Mouse (Mus musculus) midbrain, postnatal 0 days (tissue): Measurements from ENCODE around the gene Svs1. TPM values are rescaled to one million over a fixed set of nuclear protein-coding genes. Genes with fewer than 3 reads are reported as not detected.

Experiments
- ATAC-seq: fragments of 200-750 bp; cut with Nextera tagmentation; 2 replicates; pipeline ENCODE4 v1.8.0; 2017; ENCODE audit warnings: moderate number of reproducible peaks, mild to moderate bottlenecking, moderate TSS enrichment, moderate library complexity; ENCODE audit not compliant: low FRiP score
- DNase-seq: peaks from one replicate; pipeline ENCODE4 v3.0.0-alpha.2; 2015; ENCODE audit warnings: low spot score
- H3K27ac ChIP-seq: fragments of 300-500 bp; sonication (generic); 2 replicates; pipeline ENCODE4 v1.5.1; 2014; ENCODE audit warnings: low read depth, mild to moderate bottlenecking, low read length, mixed read lengths
- H3K27me3 ChIP-seq: fragments of 300-500 bp; sonication (generic); 2 replicates; pipeline ENCODE4 v1.6.1; 2014; ENCODE audit warnings: low read length, control low read depth, mixed read lengths; ENCODE audit not compliant: insufficient read depth
- H3K36me3 ChIP-seq: fragments of 300-500 bp; sonication (generic); 2 replicates; pipeline ENCODE4 v1.6.1; 2014; ENCODE audit warnings: low read length, control low read depth, mixed read lengths; ENCODE audit not compliant: insufficient read depth
- H3K4me1 ChIP-seq: fragments of 300-500 bp; sonication (generic); 2 replicates; pipeline ENCODE4 v1.6.1; 2014; ENCODE audit warnings: mild to moderate bottlenecking, control low read depth, antibody characterized with exemption, low read length, mixed read lengths; ENCODE audit not compliant: insufficient read depth
- H3K4me2 ChIP-seq: fragments of 300-500 bp; sonication (generic); 2 replicates; pipeline ENCODE4 v1.6.1; 2014; ENCODE audit warnings: low read depth, mild to moderate bottlenecking, low read length, mixed read lengths; ENCODE audit not compliant: poor library complexity, severe bottlenecking
- H3K4me3 ChIP-seq: fragments of 300-500 bp; sonication (generic); 2 replicates; pipeline ENCODE4 v1.5.1; 2014; ENCODE audit warnings: low read depth, mild to moderate bottlenecking, low read length, moderate library complexity
- H3K9ac ChIP-seq: fragments of 300-500 bp; sonication (generic); replicated peaks from 2 replicates; pipeline ENCODE4 v1.6.1; 2014; ENCODE audit warnings: mild to moderate bottlenecking, low read length, moderate library complexity, mixed read lengths; ENCODE audit not compliant: poor library complexity, severe bottlenecking
- H3K9me3 ChIP-seq: fragments of 300-500 bp; sonication (generic); 2 replicates; pipeline ENCODE4 v1.6.1; 2016; ENCODE audit warnings: low read length, control low read depth
- CTCF ChIP-seq: IDR thresholded peaks from 2 replicates; pipeline ENCODE4 v1.5.1; 2016; ENCODE audit warnings: antibody characterized with exemption, mild to moderate bottlenecking
- WGBS: fragments of 180-500 bp; shearing (Covaris S2); extraction: QIAGEN DNeasy Blood & Tissue Kit; methylation state at CpG from one replicate; pipeline ENCODE4 v1.1.7; 2014; 5-methylcytosine and 5-hydroxymethylcytosine counted together
- polyA plus RNA-seq: library from polyadenylated mRNA; unstranded; fragments of >200 nt; fragmentation: Nextera tagmentation; extraction: Ambion mirVana; gene quantifications from 2 replicates; pipeline ENCODE4 v1.2.1, GENCODE M21; 2015
- total RNA-seq: library from RNA; depleted of rRNA; stranded (reverse); fragments of >200 nt; gene quantifications from 2 replicates; pipeline ENCODE4 v1.2.3, GENCODE M21; 2014; rRNA removed

Gene Svs1
- not detected in 2 replicates for total RNA-seq
- not detected in 2 replicates for polyA plus RNA-seq

DNA sequence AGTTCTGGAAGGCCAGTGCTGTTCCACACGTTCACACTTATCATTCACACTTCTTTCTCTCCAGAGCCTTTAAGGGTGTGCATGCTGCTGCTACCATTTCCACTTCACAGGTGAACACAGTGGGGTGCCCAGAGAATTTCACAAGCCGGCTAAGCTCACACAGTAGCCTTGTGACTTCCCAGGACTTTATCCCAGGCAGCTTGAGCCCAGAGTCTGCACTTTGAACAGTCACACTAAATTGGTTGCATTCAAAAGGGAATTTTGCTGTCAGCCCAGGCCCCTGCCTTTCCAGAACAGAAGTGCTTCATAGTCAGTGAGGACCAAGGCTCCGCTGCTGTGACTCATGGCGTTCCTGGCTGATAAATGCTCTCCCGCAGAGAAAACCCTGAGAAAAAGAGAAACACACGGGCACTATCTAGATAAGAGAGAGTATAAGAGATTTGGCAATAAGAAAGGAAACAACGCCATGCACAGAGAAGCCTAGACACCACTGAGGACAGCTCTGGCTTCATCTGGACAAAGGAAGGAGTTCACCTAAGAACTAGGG is at the start of gene Svs1:
Gene Svs1, plus strand, starts transcription at position 418 of the 547 bp plus-strand sequence.
- no peak for TF ChIP-seq CTCF
- H3K9ac ChIP-seq: no peak within 1 kb of the TSS
- no peak within 1 kb of the TSS for H3K4me2 ChIP-seq
- no peaks in the 10 kb centered on the region for H3K27me3 ChIP-seq
- WGBS: 63% methylated on average over 7 of the region's 7 CpGs
- no peaks in the 10 kb centered on the region for H3K36me3 ChIP-seq
- no peak for DNase-seq
- no peak within 1 kb of the TSS for H3K27ac ChIP-seq
- no peak for ATAC-seq
- no peaks in the 10 kb centered on the region for H3K4me1 ChIP-seq
- H3K4me3 ChIP-seq: no peak within 1 kb of the TSS
- no peaks in the 10 kb centered on the region for H3K9me3 ChIP-seq

DNA sequence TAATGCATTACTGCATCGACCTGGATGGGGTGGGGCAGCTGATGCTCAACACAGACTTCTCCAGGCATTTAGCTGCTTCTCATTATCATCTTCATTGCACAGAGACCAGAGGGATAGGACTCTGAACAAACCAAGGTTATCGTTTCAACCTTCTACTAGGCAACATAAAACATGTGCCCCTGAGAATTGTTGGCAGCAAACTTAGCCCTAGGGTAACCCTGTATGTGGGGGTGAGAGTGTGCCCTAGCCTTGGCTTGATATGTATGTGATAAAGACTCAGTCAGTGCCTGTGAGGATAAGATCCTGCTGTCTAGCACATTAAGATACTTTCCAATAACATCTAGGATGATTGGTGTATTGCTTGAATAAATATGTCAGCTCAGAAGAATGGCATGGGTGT is 37.1 kb upstream of the Svs1 start:
- Histone ChIP-seq H3K4me1 (no peaks in the 10 kb centered on the region), H3K4me3 (no peak overlapping the region), H3K9me3 (no peaks in the 10 kb centered on the region), H3K27ac (no peak overlapping the region), H3K36me3 (no peaks in the 10 kb centered on the region), H3K4me2 (no peak overlapping the region), H3K27me3 (no peaks in the 10 kb centered on the region), H3K9ac (no peak overlapping the region)
- TF ChIP-seq CTCF: no peak
- ATAC-seq (no peak), DNase-seq (no peak)
- WGBS: 65% methylated on average over 2 of the region's 2 CpGs

DNA sequence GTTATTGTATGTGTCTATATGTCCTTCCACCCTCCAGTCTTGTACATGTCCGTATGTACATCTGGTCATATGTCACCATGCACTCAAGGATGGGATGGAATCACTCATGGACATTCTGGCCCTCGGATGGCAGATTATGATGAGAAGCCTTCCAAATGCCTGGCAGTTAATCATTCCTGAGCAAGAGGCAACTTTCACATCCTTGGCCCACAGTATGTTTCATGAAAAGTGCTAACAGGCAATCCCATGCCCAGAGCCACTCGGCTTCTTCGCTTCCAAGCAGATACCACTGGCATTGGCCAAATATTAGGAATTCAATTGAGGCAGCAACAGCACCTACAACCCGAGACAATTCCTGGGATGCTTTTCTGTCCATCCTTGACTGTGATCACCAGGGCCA is 36.0 kb upstream of the Svs1 start:
- H3K27me3 ChIP-seq: no peaks in the 10 kb centered on the region
- no peak overlapping the region for H3K4me3 ChIP-seq
- no peak overlapping the region for H3K4me2 ChIP-seq
- ATAC-seq (no peak), DNase-seq (no peak)
- 88% methylated on average over 5 of the region's 5 CpGs for WGBS
- no peaks in the 10 kb centered on the region for H3K4me1 ChIP-seq
- TF ChIP-seq CTCF: no peak
- no peaks in the 10 kb centered on the region for H3K9me3 ChIP-seq
- H3K27ac ChIP-seq: no peak overlapping the region
- H3K36me3 ChIP-seq: no peaks in the 10 kb centered on the region
- no peak overlapping the region for H3K9ac ChIP-seq

DNA sequence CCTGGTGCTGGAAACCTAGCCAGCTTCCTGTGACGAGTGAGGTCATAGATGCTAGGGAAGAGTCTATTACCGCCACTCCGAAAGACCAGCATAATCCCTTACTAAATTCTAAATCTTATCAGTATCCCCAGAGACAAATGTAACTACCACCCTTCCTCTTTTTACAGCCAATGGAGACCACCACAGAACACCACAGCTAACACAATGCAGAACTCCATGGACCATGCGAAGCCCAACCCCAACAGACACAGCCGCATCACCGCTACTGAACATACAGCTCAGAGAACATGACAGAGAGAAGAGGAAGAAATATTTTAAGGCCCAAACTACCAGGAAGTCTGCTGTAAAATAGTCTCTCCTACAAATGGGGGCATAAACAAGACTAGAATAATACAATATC is 35.0 kb upstream of the Svs1 start:
- DNase-seq (no peak), ATAC-seq (no peak)
- Histone ChIP-seq H3K4me3 (no peak overlapping the region), H3K36me3 (no peaks in the 10 kb centered on the region), H3K27ac (no peak overlapping the region), H3K4me2 (no peak overlapping the region), H3K9ac (no peak overlapping the region), H3K27me3 (no peaks in the 10 kb centered on the region), H3K9me3 (no peaks in the 10 kb centered on the region), H3K4me1 (no peaks in the 10 kb centered on the region)
- 94% methylated on average over 6 of the region's 6 CpGs for WGBS
- no peak for TF ChIP-seq CTCF

DNA sequence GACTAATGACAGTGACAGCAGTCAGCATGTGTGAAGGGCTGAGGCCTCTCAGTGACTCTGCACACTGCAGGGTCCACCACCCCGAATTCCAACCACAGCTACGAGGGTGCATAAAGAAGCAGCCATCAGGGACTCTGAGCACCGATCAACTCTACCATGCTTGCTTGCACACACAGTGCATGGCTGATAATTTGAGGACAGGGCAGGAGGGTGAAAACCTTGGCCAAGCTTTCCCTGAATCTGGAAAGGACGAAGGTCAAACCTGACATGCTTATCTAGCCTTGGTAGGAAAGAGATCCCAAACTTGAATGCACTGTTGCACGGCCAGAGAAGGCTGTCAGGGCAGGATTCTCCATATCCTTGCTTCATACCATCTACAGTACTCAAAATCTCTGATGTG is 33.4 kb upstream of the Svs1 start:
- Histone ChIP-seq H3K9me3 (no peaks in the 10 kb centered on the region), H3K9ac (no peak overlapping the region), H3K4me3 (no peak overlapping the region), H3K4me1 (no peaks in the 10 kb centered on the region), H3K4me2 (no peak overlapping the region), H3K27me3 (no peaks in the 10 kb centered on the region), H3K36me3 (no peaks in the 10 kb centered on the region), H3K27ac (no peak overlapping the region)
- DNase-seq (no peak), ATAC-seq (no peak)
- WGBS: 82% methylated on average over 5 of the region's 5 CpGs
- no peak for TF ChIP-seq CTCF

DNA sequence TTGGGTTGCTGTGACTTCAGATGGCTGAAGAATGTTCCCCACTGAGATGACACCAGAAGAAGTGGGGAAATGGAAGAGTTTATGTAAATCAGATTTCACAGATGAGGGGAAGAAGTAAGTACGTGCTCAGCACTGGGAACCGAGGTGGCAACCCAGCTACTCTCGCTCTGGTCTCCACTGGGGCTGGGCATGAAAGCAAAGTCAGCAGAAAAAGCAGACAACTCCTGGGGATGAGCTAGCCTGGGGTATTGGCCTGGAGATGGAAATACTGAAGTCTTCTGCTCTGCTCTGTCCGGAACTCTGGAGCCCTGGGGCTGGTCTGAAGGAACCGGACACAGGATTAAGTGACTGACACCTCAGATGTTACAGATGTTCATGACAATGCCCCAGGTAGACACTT is 32.5 kb upstream of the Svs1 start:
- DNase-seq (no peak), ATAC-seq (no peak)
- no peaks in the 10 kb centered on the region for H3K9me3 ChIP-seq
- no peak for TF ChIP-seq CTCF
- no peak overlapping the region for H3K27ac ChIP-seq
- 78% methylated on average over 5 of the region's 5 CpGs for WGBS
- H3K36me3 ChIP-seq: no peaks in the 10 kb centered on the region
- no peak overlapping the region for H3K4me3 ChIP-seq
- H3K9ac ChIP-seq: no peak overlapping the region
- H3K4me1 ChIP-seq: no peaks in the 10 kb centered on the region
- H3K27me3 ChIP-seq: no peaks in the 10 kb centered on the region
- no peak overlapping the region for H3K4me2 ChIP-seq
